Mouse (Mus musculus): Measurements from ENCODE around the gene Uvrag.

The Uvrag gene

DNA sequence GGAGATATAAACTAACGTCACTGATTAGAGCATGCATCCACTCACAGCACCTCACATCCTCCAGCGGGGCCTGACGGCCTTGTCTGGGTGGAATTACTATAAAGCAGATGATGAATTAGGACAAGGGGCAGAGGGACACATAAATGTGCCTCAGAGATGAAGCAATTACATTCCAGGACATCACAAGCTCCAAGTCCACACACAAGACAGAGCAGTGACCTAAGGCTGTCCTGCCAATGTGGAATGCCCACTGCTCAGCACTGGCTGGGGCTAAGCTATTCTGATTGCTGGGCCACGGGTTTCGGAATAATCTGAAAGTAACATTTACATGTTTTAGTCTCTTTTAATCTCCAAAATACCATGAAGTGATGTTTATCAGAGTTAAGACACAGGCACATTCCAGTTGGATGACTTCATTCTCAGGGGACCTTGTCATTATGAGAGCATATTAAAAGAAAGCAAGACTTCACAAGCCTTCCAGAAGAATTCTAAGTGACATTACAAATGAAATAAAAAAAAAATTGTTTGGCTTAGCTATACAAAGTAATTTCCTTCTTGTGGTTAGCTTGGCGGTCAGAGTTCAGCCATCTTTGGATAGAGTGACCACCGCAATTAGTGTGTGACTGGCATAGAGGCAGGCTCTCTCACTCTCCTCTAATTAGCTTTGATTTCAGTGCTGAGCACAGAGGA, 212.5 kb downstream of the Uvrag start:
- DNase-seq (ENCODE audit: low spot score) = no peak

GRCm38 (mm10) chr7:98926906-98927528, 213.9 kb downstream of the Uvrag start:
- DNase-seq (ENCODE audit: low spot score) = no peak

DNA sequence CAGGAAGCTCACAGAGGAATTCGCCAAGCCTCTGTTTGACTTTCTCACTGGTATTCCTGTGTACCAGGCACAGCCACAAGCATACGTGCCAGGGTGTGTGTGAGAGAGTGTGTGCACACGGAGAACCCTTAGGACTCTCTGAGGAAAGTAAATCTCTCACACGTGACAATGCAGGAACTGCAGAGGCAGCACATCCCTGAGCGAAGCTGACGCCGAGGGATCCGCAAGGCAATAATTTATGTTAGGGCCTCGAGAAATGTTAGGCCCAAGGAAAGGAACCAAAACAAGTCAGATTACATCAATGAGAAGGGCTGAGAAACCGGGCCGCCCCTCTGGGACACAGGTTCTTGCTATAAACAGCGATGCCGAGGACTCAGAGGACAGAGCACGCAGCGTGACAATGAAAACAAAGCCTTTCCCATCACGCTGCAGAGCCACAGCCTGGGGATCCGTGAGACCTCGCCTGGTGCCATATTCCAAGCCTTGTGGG, 216.5 kb downstream of the Uvrag start:
- no peak for DNase-seq (ENCODE audit: low spot score)

DNA sequence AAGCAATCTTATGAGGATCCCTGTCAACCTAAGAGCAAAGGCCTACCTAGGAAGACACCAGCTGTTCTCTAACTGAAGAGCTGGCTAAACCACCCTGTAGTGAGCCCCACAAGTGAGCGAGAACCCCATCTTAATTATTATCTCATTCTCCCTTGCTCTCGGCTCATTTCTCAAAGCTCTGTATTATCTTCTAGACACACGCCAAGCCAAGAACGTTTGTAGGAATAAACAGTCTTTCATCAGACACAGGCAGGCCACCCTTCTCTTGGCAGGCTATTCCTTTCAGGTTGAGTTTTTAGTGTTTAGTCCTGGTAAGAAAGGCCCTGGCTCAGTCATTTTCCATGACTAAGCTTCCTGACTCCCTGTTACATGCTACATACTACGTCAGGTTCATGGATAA, 218.0 kb downstream of the Uvrag start:
- DNase-seq (ENCODE audit: low spot score) = no peak

DNA sequence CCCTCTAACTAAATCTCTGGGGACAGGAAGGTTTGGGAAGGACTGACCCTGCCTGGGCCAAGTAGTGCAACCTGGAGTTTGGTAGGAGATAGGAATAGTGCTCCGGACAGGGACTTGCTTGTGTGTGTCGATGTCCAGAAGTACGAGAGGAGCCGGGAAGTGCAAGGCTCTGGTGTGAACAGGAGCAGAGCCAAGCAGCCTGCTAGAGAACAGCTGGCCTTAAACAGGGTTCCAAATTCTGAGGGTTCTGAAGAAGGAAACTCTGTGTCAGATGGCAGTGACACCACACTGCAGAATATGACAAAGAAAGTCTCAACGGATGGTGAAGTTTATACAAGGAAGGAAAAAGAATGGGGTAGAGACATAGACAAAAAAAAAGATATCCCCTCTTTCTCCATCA, 223.5 kb downstream of the Uvrag start:
- DNase-seq (ENCODE audit: low spot score) = no peak

DNA sequence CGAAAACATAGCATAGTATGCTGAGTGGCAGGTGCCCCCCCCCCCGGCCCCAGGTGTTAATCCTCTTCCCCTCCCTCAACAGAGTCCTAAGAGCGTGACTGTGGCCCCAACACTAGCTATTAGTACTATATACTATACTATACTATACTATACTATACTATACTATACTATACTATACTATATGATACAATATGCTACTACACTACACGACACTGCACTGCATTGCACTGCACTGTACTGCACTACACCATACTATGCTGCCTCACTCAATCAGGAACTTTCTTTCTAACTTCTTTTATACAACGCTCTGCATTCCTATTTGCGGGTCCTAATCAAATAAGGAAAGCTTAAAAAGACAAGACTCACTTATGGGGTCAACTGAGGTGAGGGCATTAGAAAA, 224.4 kb downstream of the Uvrag start:
- DNase-seq (ENCODE audit: low spot score) = no peak

GRCm38 (mm10) chr7:98912953-98913360, 228.0 kb downstream of the Uvrag start:
- DNase-seq (ENCODE audit: low spot score) = no peak

GRCm38 (mm10) chr7:98911276-98911675, 229.7 kb downstream of the Uvrag start:
- no peak for DNase-seq (ENCODE audit: low spot score)

GRCm38 (mm10) chr7:98910712-98911111, 230.2 kb downstream of the Uvrag start:
- no peak for DNase-seq (ENCODE audit: low spot score)

DNA sequence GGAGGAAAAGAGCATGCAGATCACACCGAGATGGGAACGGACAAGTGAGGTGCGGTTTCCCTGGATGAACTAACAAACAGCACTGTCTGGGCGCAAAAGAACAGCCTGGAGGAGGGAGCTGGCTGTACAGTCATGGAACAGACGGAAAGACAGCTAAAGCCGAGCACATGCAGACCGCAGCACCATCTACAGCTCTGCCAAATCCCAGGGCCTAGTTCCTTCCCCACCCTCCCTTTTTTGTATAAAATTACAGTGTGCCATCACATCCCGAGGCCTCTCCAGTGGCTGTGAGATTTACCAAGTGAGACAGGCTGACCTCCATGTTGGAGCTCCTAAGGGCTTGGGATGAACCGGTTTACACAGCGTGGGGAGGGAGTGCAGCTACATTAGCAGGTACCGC, 230.8 kb downstream of the Uvrag start:
- DNase-seq (ENCODE audit: low spot score) = no peak

DNA sequence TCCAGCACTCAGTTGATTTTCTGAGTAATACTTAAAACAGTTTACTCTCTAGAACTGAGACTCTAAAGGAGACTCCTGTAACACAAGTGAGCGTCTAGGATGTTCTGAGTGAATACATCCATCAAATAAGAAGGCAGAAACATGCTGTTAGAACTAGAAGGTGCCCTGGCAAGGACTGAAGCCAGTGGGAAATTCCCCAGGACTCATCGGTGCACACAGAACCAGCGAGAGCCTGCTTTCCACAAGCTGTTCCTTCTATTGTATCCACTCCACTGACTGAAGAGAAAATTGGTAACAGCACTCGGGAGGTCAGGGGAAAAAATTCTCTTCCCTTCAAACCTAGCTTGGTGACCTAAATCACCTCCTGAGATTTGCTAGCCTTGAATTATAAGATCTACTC, 233.5 kb downstream of the Uvrag start:
- DNase-seq (ENCODE audit: low spot score) = no peak

GRCm38 (mm10) chr7:98904659-98905362, 236.1 kb downstream of the Uvrag start:
- no peak for DNase-seq (ENCODE audit: low spot score)

GRCm38 (mm10) chr7:98903884-98904283, 237.1 kb downstream of the Uvrag start:
- DNase-seq (ENCODE audit: low spot score) = no peak

DNA sequence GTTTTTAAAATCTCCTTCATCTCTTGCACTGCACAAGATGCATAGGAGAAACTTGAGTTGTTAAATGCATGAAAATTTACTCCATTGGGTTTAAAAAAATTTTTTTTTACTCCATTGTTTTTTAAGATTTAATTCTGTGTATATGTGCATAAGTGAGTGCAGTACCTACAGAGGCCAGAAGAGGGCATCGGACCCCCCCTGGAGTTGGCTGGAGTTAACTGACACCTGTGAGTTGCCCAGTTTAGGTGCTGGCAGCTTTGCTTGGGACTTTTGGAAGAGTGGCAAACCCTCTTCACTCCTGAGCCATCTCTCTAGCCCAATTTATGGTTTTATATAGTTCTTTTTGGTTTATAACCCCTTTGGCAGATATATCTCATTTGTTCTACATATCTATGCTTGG, 239.8 kb downstream of the Uvrag start:
- no peak for DNase-seq (ENCODE audit: low spot score)

DNA sequence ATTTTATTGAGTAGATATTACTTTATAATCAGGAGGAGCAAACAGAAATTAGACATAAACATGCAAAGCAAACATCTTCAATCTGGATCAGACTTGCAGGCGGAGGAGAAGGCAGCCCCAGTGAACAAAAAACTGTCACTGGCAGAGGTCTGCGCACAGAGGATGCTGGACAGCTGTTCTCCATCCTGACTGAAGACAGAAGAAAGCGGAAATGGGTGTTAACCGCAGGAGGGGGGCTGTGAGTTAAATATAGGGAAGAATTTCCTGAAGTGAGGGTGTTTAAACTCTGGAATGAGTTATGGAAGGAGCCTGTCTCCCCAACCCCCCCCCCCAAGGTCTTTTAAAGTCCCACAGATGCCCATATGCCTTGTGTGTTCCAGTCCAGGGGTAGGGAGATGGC, 241.1 kb downstream of the Uvrag start:
- no peak for DNase-seq (ENCODE audit: low spot score)

GRCm38 (mm10) chr7:98897323-98897722, 243.6 kb downstream of the Uvrag start:
- DNase-seq (ENCODE audit: low spot score) = no peak

GRCm38 (mm10) chr7:98895501-98896095, 245.3 kb downstream of the Uvrag start:
- DNase-seq (ENCODE audit: low spot score) = no peak

DNA sequence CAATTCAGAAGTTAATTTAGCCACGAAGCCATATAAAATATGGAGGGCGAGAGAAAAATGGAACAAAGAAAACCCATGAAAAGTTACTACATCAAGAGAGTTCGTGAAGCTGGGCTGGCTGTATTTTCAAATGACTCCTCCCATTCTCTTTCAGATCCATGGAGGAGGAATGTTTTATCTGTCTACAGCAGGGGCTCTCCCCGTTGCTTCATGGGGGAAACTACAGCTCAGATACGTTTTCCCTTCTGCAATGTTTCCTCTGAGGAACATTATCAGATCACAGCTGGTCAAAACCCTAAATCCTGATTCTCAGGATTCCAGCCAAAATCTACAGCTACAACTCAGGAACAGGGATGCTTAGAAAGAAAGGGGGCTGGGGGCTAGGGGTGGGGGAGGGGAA, 246.2 kb downstream of the Uvrag start:
- DNase-seq (ENCODE audit: low spot score) = no peak

- no peak for DNase-seq (ENCODE audit: low spot score)
Observed at GRCm38 (mm10) chr7:98894305-98894704, 246.6 kb downstream of the Uvrag start.

GRCm38 (mm10) chr7:98893144-98893543, 247.8 kb downstream of the Uvrag start:
- DNase-seq (ENCODE audit: low spot score) = no peak

- no peak for DNase-seq (ENCODE audit: low spot score)
Observed at GRCm38 (mm10) chr7:98889211-98889610, 251.7 kb downstream of the Uvrag start.

- DNase-seq (ENCODE audit: low spot score) = no peak
Observed at GRCm38 (mm10) chr7:98888810-98889209, 252.1 kb downstream of the Uvrag start.

DNA sequence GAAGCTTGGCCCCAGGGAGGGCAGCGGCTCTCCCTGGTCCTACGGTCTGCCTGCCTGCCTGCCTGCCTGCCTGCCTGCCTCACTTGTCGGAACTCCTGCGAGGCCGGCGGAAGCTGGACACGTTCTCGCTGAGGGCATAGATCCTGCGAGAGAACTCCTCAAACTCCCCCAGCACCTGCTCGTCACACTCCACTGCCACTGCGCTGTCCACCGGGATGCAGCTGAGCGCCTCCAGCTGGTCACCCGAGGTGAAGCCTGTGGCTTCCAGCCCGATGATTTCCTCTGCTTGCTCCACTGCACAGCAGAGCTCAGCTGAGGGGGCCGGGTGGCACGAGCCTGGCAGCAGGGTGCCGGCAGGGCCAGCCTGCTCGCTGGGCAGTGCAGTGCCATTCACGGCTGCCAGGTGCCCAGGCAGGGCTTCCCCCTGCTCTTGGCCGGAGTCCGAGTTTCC, 253.1 kb downstream of the Uvrag start:
- no peak for DNase-seq (ENCODE audit: low spot score)

Data from spleen, adult 12 weeks (tissue).